Mouse (Mus musculus): Measurements from ENCODE around the gene Gemin5.

Gemin5 gene

GRCm38 (mm10) chr11:58155458-58155857 is 12.9 kb downstream of the Gemin5 start:
- no peaks in the 10 kb centered on the region for H3K27me3 ChIP-seq (ENCODE audit: insufficient read depth, low read length)
- no peaks in the 10 kb centered on the region for H3K9me3 ChIP-seq (ENCODE audit: low read length)
- TF ChIP-seq NANOG (IDR thresholded peaks at IDR 0.05; ENCODE audit: borderline replicate concordance, low read length), result no peak
- no peak for TF ChIP-seq POU5F1 (IDR thresholded peaks at IDR 0.05; ENCODE audit: borderline replicate concordance, low read length)
- no peak for TF ChIP-seq CTCF (conservative IDR thresholded peaks at IDR 0.05; ENCODE audit: low read length)
- H3K4me1 ChIP-seq (replicated peaks; ENCODE audit: low read depth, low read length), result peaks cover 6% of the 10 kb centered on the region
- H3K36me3 ChIP-seq (ENCODE audit: insufficient read depth, low read length), result peaks cover 92% of the 10 kb centered on the region
- H3K4me3 ChIP-seq (replicated peaks; ENCODE audit: low read length), result no peak overlapping the region

GRCm38 (mm10) chr11:58146241-58146640 is 22.1 kb downstream of the Gemin5 start:
- no peak for TF ChIP-seq POU5F1 (IDR thresholded peaks at IDR 0.05; ENCODE audit: borderline replicate concordance, low read length)
- no peak for TF ChIP-seq NANOG (IDR thresholded peaks at IDR 0.05; ENCODE audit: borderline replicate concordance, low read length)
- no peak for TF ChIP-seq CTCF (conservative IDR thresholded peaks at IDR 0.05; ENCODE audit: low read length)
- Histone ChIP-seq H3K9me3 (ENCODE audit: low read length) (no peaks in the 10 kb centered on the region), H3K27me3 (ENCODE audit: insufficient read depth, low read length) (no peaks in the 10 kb centered on the region), H3K4me3 (replicated peaks; ENCODE audit: low read length) (no peak overlapping the region), H3K36me3 (ENCODE audit: insufficient read depth, low read length) (peaks cover 93% of the 10 kb centered on the region), H3K4me1 (replicated peaks; ENCODE audit: low read depth, low read length) (no peaks in the 10 kb centered on the region)

GRCm38 (mm10) chr11:58143704-58144426 is 24.5 kb downstream of the Gemin5 start:
- Histone ChIP-seq H3K9me3 (ENCODE audit: low read length) (no peaks in the 10 kb centered on the region), H3K27me3 (ENCODE audit: insufficient read depth, low read length) (no peaks in the 10 kb centered on the region), H3K36me3 (ENCODE audit: insufficient read depth, low read length) (peaks cover 94% of the 10 kb centered on the region), H3K4me3 (replicated peaks; ENCODE audit: low read length) (no peak overlapping the region), H3K4me1 (replicated peaks; ENCODE audit: low read depth, low read length) (peaks cover 1% of the 10 kb centered on the region)
- TF ChIP-seq CTCF (conservative IDR thresholded peaks at IDR 0.05; ENCODE audit: low read length) (no peak), POU5F1 (IDR thresholded peaks at IDR 0.05; ENCODE audit: borderline replicate concordance, low read length) (no peak), NANOG (IDR thresholded peaks at IDR 0.05; ENCODE audit: borderline replicate concordance, low read length) (no peak)

- H3K36me3 ChIP-seq (ENCODE audit: insufficient read depth, low read length), result peaks cover 93% of the 10 kb centered on the region
- no peaks in the 10 kb centered on the region for H3K9me3 ChIP-seq (ENCODE audit: low read length)
- no peaks in the 10 kb centered on the region for H3K27me3 ChIP-seq (ENCODE audit: insufficient read depth, low read length)
- H3K4me1 ChIP-seq (replicated peaks; ENCODE audit: low read depth, low read length), result peaks cover 17% of the 10 kb centered on the region
- H3K4me3 ChIP-seq (replicated peaks; ENCODE audit: low read length), result no peak overlapping the region
- TF ChIP-seq NANOG (IDR thresholded peaks at IDR 0.05; ENCODE audit: borderline replicate concordance, low read length) (no peak), CTCF (conservative IDR thresholded peaks at IDR 0.05; ENCODE audit: low read length) (no peak), POU5F1 (IDR thresholded peaks at IDR 0.05; ENCODE audit: borderline replicate concordance, low read length) (no peak)
These were observed 28.9 kb downstream of the Gemin5 start for GRCm38 (mm10) chr11:58139466-58139865.

- H3K27me3 ChIP-seq (ENCODE audit: insufficient read depth, low read length), result no peaks in the 10 kb centered on the region
- TF ChIP-seq POU5F1 (IDR thresholded peaks at IDR 0.05; ENCODE audit: borderline replicate concordance, low read length) (no peak), NANOG (IDR thresholded peaks at IDR 0.05; ENCODE audit: borderline replicate concordance, low read length) (no peak), CTCF (conservative IDR thresholded peaks at IDR 0.05; ENCODE audit: low read length) (no peak)
These were observed 29.5 kb downstream of the Gemin5 start for GRCm38 (mm10) chr11:58138821-58139220.

GRCm38 (mm10) chr11:58136677-58137076 is 31.7 kb downstream of the Gemin5 start:
- no peaks in the 10 kb centered on the region for H3K9me3 ChIP-seq (ENCODE audit: low read length)
- no peak overlapping the region for H3K4me3 ChIP-seq (replicated peaks; ENCODE audit: low read length)
- TF ChIP-seq NANOG (IDR thresholded peaks at IDR 0.05; ENCODE audit: borderline replicate concordance, low read length) (no peak), POU5F1 (IDR thresholded peaks at IDR 0.05; ENCODE audit: borderline replicate concordance, low read length) (no peak), CTCF (conservative IDR thresholded peaks at IDR 0.05; ENCODE audit: low read length) (no peak)
- no peaks in the 10 kb centered on the region for H3K27me3 ChIP-seq (ENCODE audit: insufficient read depth, low read length)
- peaks cover 17% of the 10 kb centered on the region for H3K4me1 ChIP-seq (replicated peaks; ENCODE audit: low read depth, low read length)
- peaks cover 98% of the 10 kb centered on the region for H3K36me3 ChIP-seq (ENCODE audit: insufficient read depth, low read length)

More at GRCm38 (mm10) chr11:58138821-58139220, 29.5 kb downstream of the Gemin5 start:
- peaks cover 17% of the 10 kb centered on the region for H3K4me1 ChIP-seq (replicated peaks; ENCODE audit: low read depth, low read length)
- no peak overlapping the region for H3K4me3 ChIP-seq (replicated peaks; ENCODE audit: low read length)
- H3K36me3 ChIP-seq (ENCODE audit: insufficient read depth, low read length), result peaks cover 93% of the 10 kb centered on the region
- H3K9me3 ChIP-seq (ENCODE audit: low read length), result no peaks in the 10 kb centered on the region

GRCm38 (mm10) chr11:58135296-58135695 is 33.0 kb downstream of the Gemin5 start:
- Histone ChIP-seq H3K27me3 (ENCODE audit: insufficient read depth, low read length) (no peaks in the 10 kb centered on the region), H3K36me3 (ENCODE audit: insufficient read depth, low read length) (peaks cover 98% of the 10 kb centered on the region), H3K4me1 (replicated peaks; ENCODE audit: low read depth, low read length) (peaks cover 17% of the 10 kb centered on the region), H3K4me3 (replicated peaks; ENCODE audit: low read length) (no peak overlapping the region), H3K9me3 (ENCODE audit: low read length) (no peaks in the 10 kb centered on the region)
- no peak for TF ChIP-seq CTCF (conservative IDR thresholded peaks at IDR 0.05; ENCODE audit: low read length)
- no peak for TF ChIP-seq POU5F1 (IDR thresholded peaks at IDR 0.05; ENCODE audit: borderline replicate concordance, low read length)
- TF ChIP-seq NANOG (IDR thresholded peaks at IDR 0.05; ENCODE audit: borderline replicate concordance, low read length), result no peak

GRCm38 (mm10) chr11:58134869-58135268 is 33.5 kb downstream of the Gemin5 start:
- Histone ChIP-seq H3K27me3 (ENCODE audit: insufficient read depth, low read length) (no peaks in the 10 kb centered on the region), H3K36me3 (ENCODE audit: insufficient read depth, low read length) (peaks cover 98% of the 10 kb centered on the region), H3K4me1 (replicated peaks; ENCODE audit: low read depth, low read length) (peaks cover 17% of the 10 kb centered on the region), H3K4me3 (replicated peaks; ENCODE audit: low read length) (no peak overlapping the region), H3K9me3 (ENCODE audit: low read length) (no peaks in the 10 kb centered on the region)
- TF ChIP-seq CTCF (conservative IDR thresholded peaks at IDR 0.05; ENCODE audit: low read length) (no peak), POU5F1 (IDR thresholded peaks at IDR 0.05; ENCODE audit: borderline replicate concordance, low read length) (no peak), NANOG (IDR thresholded peaks at IDR 0.05; ENCODE audit: borderline replicate concordance, low read length) (no peak)

All from E14TG2a.4 (cell line).